8 mouse cellular contexts compared by ENCODE assay signal in the genomic region with DNA sequence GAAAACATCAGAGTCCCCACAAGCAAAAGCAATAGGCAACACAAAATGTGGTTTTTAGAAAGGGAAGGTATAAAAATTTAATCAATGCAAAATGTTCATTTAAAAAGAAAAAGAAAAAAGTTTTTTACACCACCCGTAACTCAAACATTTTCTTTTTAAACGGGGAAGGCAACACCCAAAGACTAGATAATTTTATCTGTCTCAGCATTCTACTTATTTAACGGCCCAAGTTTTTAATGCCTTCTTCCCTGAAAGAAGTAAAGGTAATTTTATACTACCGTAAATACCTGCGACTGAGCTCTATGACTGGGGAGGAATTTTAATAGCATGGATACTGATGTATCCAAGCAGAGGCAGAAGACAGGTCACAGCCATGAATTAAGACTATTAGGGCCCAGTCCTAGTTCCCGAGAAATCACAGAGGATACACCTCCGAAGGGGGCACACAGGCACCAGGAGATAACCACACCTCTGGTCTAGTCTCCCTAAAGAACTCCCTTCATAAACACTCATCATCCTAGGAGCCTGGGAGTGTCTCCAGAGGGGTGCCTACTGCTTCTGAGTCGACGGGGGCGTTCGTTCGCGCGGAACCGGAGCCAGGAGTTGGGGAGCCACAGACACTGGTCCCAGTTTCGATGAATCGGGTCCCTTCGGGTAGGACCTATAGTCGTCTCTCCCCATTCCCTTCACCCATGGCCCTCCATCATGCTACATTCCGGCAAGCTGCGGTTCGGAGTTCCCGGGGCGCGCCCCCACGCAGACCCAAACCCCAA. TPM values are rescaled to one million over a fixed set of nuclear protein-coding genes. Genes with fewer than 3 reads are reported as not detected.
DNase-seq lines count a peak whose midpoint lies in the region; ATAC-seq and TF ChIP-seq lines count a peak whose summit lies in the region.

No protein-coding gene starts in this region.

- intact Hi-C loops in heart, adult 2 months (cut with DNase I): loop anchor here (1.0 to 10.0 kb wide), 5 partner anchors 27 to 381 kb away; a partner anchor contains a TSS

- TF ChIP-seq CTCF in heart, adult 2 months (IDR thresholded peaks at IDR 0.05): no peak
- TF ChIP-seq CTCF in bone marrow macrophage, adult 2 months (IDR thresholded peaks at IDR 0.05; ENCODE audit: low read depth, low read length): no peak
- no peak for TF ChIP-seq CTCF in lung, postnatal 0 days (IDR thresholded peaks at IDR 0.05)

- peak; percentile 6 for ATAC-seq in lung, postnatal 0 days

- peaks cover 2% of the 10 kb centered on the region for H3K79me2 ChIP-seq in heart, adult 2 months (replicated peaks; ENCODE audit: control insufficient read depth, insufficient read depth, low read length)

- 6% methylated on average over 26 of the region's 26 CpGs for WGBS in heart, adult 2 months
- 7% methylated on average over 26 of the region's 26 CpGs for WGBS in hindbrain, embryonic 10.5 days
- whole genome bisulfite sequencing in lung, postnatal 0 days: 8% methylated on average over 26 of the region's 26 CpGs

- peak overlapping the region; percentile 79 for H3K4me3 ChIP-seq in heart, adult 2 months
- H3K4me3 ChIP-seq in bone marrow macrophage, adult 2 months (ENCODE audit: insufficient read depth, low read length): peak overlapping the region; percentile 98
- H3K4me3 ChIP-seq in hindbrain, embryonic 10.5 days: peak overlapping the region; percentile 89
- H3K4me3 ChIP-seq in lung, postnatal 0 days (ENCODE audit: low read depth, low read length): peak overlapping the region; percentile 88

- no peak for DNase-seq in heart, adult 2 months
- no peak for DNase-seq in heart, adult 9 months (ENCODE audit: low spot score in 2 of 2)
- DNase-seq in A20 (ENCODE audit: low read depth, low spot score): peak; percentile 66
- DNase-seq in hindbrain, embryonic 10.5 days (ENCODE audit: low spot score): peak; percentile 66
- DNase-seq in lung, postnatal 0 days (ENCODE audit: low spot score): peak; percentile 42
- peak; percentile 40 for DNase-seq in right cerebral cortex, postnatal 25 days
- DNase-seq in layer of hippocampus, adult 9-10 months (ENCODE audit: low spot score): no peak

- H3K36me3 ChIP-seq in heart, adult 2 months (ENCODE audit: control insufficient read depth, insufficient read depth, low read length): peaks cover 7% of the 10 kb centered on the region
- no peaks in the 10 kb centered on the region for H3K36me3 ChIP-seq in hindbrain, embryonic 10.5 days
- no peaks in the 10 kb centered on the region for H3K36me3 ChIP-seq in lung, postnatal 0 days (ENCODE audit: insufficient read depth, low read length)

- no peak for TF ChIP-seq POLR2A in heart, adult 2 months (IDR thresholded peaks at IDR 0.05; ENCODE audit: insufficient read depth, low read depth, low read length)
- no peak for TF ChIP-seq POLR2A in bone marrow macrophage, adult 2 months (IDR thresholded peaks at IDR 0.05; ENCODE audit: borderline replicate concordance, low read depth, low read length)

- no peaks in the 10 kb centered on the region for H3K9me3 ChIP-seq in hindbrain, embryonic 10.5 days
- no peaks in the 10 kb centered on the region for H3K9me3 ChIP-seq in lung, postnatal 0 days (ENCODE audit: low read length)

- peaks cover 14% of the 10 kb centered on the region for H3K4me1 ChIP-seq in heart, adult 2 months (ENCODE audit: control insufficient read depth, insufficient read depth, low read length)
- peaks cover 35% of the 10 kb centered on the region for H3K4me1 ChIP-seq in bone marrow macrophage, adult 2 months (ENCODE audit: control insufficient read depth, insufficient read depth, low read length)
- H3K4me1 ChIP-seq in hindbrain, embryonic 10.5 days (replicated peaks): peaks cover 17% of the 10 kb centered on the region
- peaks cover 7% of the 10 kb centered on the region; the same call in 1 of the 2 replicates for H3K4me1 ChIP-seq in lung, postnatal 0 days (ENCODE audit: insufficient read depth, low read depth, low read length)

- no peak for TF ChIP-seq EP300 in heart, adult 2 months (IDR thresholded peaks at IDR 0.05; ENCODE audit: insufficient read depth, low read depth, low read length)
- no peak for TF ChIP-seq EP300 in lung, postnatal 0 days (IDR thresholded peaks at IDR 0.05)

- peak overlapping the region; percentile 76 for H3K4me2 ChIP-seq in lung, postnatal 0 days (replicated peaks; ENCODE audit: low read depth, low read length)

- peak overlapping the region; percentile 98 for H3K27ac ChIP-seq in heart, adult 2 months
- peak overlapping the region; percentile 77; the same call in 1 of the 2 replicates for H3K27ac ChIP-seq in bone marrow macrophage, adult 2 months (ENCODE audit: insufficient read depth, low read depth, low read length)
- H3K27ac ChIP-seq in hindbrain, embryonic 10.5 days: peak overlapping the region; percentile 92
- peak overlapping the region; percentile 96 for H3K27ac ChIP-seq in lung, postnatal 0 days (ENCODE audit: low read length)

- H3K9ac ChIP-seq in heart, adult 2 months (ENCODE audit: low read depth, low read length): peak overlapping the region; percentile 99
- peak overlapping the region; percentile 94 for H3K9ac ChIP-seq in lung, postnatal 0 days (replicated peaks; ENCODE audit: low read depth)

- no peaks in the 10 kb centered on the region; the same call in 1 of the 2 replicates for H3K27me3 ChIP-seq in heart, adult 2 months (ENCODE audit: control insufficient read depth, insufficient read depth, low read length)
- H3K27me3 ChIP-seq in hindbrain, embryonic 10.5 days (ENCODE audit: insufficient read depth, poor library complexity, severe bottlenecking): peaks cover 24% of the 10 kb centered on the region
- no peaks in the 10 kb centered on the region for H3K27me3 ChIP-seq in lung, postnatal 0 days (replicated peaks; ENCODE audit: insufficient read depth, low read length)

RNA-seq across cellular contexts. Expression of a gene that starts 0.9 kb away (rescaled TPM):
- total RNA-seq in heart, adult 2 months (2021): 10 to 100 TPM; 86.7 to 95.4 TPM
- polyA plus RNA-seq in heart, adult 2 months (2012; rRNA removed): 30.9 and 53.7 TPM in 2 replicates
- polyA plus RNA-seq in bone marrow macrophage, adult 2 months (2012; ENCODE audit: insufficient read depth, insufficient read length, missing spikeins): 108 and 127 TPM in 2 replicates
- 43.0 and 50.9 TPM in 2 replicates for polyA plus RNA-seq in hindbrain, embryonic 10.5 days (2016; fragmentation: Nextera tagmentation; extraction: Ambion mirVana)
- 80.0 and 86.3 TPM in 2 replicates for polyA plus RNA-seq in lung, postnatal 0 days (2015; fragmentation: Nextera tagmentation; extraction: Ambion mirVana)

Comparison
In these comparisons a context has a peak if more than half of its experiments do, and no peak if none do; other contexts are left out.
1. DNase-seq: peak in A20 (single experiment), hindbrain, embryonic 10.5 days (single experiment), lung, postnatal 0 days (single experiment) and right cerebral cortex, postnatal 25 days (single experiment); none in heart, adult 2 months (0 of 2), heart, adult 9 months (0 of 2) and layer of hippocampus, adult 9-10 months (single experiment).
2. Peak in every context shown above with its lines, with median percentiles within 50 percentile points of each other: H3K27ac ChIP-seq and H3K4me3 ChIP-seq.